Mouse (Mus musculus): Measurements from ENCODE around the gene Krtap17-1.

- TF ChIP-seq POLR2A (IDR thresholded peaks at IDR 0.05; ENCODE audit: low read depth, low read length) (no peak), CTCF (IDR thresholded peaks at IDR 0.05; ENCODE audit: extremely low read depth, insufficient read length, insufficient replicate concordance, low read depth, low read length) (no peak)
These were observed 10.4 kb downstream of the Krtap17-1 start for GRCm38 (mm10) chr11:99983442-99983841.

Measured in small intestine, adult 2 months (tissue).